Mouse (Mus musculus) mammary gland, adult 2 months (tissue): ENCODE measurements around the gene Clcn1. TPM values are rescaled to one million over a fixed set of nuclear protein-coding genes. Genes with fewer than 3 reads are reported as not detected.

Source experiments
- polyA plus RNA-seq: library from polyadenylated mRNA; depleted of rRNA; stranded (reverse); fragments of >200 nt; gene quantifications from 2 replicates; pipeline ENCODE4 v1.2.3, GENCODE M21; 2012; ENCODE audit warnings: low replicate concordance; rRNA removed

The Clcn1 gene
- 0.06 and 36.3 TPM in 2 replicates for polyA plus RNA-seq

DNA sequence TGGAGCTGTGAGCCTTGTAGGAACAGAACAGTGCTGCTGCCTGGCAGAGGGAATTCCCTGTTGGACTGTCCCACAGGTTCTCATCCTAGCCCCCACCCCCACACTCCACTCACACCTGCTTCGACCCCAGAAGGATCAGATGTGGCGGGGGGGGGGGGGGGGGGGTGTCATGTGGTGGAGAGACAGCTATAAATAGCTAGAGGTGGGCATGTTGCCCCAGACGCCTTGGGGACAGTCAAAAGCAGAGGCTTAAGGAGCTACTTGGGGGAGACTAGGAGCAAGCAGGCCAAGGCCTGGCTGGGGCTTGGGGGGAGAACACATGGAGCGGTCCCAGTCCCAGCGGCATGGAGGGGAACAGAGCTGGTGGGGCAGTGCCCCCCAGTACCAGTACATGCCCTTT is at the start of gene Clcn1:
Gene Clcn1 (plus strand): TSS at position 238 of the 400 bp plus-strand sequence.

DNA sequence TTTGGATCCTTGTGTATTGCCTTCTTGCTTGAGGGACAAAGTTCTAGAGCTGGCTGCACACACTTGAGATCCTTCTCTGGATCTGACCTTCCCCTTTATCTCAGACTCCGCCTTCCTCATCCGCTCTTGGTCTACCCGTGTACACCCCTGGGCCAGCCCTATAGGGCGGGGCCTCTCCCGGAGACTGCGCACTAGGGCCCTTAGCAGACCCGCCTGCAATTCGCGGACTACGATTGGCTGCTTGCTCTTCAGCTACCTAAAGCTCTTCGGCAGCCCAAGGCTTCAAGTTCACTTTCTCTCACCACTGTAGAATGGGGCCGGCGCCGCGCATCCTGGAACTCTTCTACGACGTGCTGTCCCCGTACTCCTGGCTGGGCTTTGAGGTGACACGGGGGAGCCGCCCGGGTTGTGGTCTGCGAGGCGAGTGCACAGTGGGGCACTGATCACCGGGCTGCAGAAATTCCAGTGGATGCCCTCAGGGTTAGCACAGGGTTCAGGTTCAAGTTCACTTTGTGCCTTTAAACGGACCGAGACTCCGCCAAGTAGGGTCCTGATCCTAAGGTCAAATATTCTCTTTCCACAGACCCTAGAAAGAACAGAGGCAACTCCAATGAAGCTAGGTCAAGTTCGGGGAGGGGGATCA is 40.7 kb upstream of the Clcn1 start, which contains the start of gene Gstk1:
Gene Gstk1 (plus strand): TSS at position 225 of the 643 bp plus-strand sequence.

DNA sequence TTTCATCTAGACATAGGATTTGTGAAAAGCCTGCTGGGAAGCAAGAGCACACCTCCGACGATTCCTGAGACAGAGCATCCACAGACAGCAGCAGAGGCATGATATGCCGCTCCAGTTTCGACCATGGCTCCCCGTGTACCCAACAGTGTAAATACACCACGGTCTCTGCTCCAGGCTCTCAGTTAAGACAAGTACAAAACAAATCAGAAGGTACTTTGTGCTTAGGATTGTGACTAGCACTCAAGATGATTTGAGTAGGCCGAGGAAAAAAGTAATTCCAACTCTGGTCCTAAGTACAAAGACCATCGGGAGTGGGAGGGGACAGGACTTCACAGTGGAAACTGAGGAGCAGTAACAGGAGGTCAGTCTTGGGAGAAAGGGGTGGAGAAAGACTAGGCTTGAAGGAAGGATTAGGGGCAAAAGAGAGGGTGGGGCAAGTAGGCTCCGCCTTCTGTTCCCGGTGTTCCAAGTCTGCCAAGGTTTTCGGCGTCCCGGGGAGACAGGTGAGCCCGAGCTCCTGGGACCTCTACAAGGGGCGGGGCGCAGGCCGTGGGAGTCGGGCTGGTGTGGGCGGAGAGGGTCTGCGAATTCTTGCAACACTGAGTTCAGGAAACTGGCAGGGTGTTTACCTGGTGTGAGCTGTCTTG is 24.8 kb upstream of the Clcn1 start, which contains the start of gene Tmem139:
Gene Tmem139 (plus strand): TSS at position 447 of the 647 bp plus-strand sequence.

DNA sequence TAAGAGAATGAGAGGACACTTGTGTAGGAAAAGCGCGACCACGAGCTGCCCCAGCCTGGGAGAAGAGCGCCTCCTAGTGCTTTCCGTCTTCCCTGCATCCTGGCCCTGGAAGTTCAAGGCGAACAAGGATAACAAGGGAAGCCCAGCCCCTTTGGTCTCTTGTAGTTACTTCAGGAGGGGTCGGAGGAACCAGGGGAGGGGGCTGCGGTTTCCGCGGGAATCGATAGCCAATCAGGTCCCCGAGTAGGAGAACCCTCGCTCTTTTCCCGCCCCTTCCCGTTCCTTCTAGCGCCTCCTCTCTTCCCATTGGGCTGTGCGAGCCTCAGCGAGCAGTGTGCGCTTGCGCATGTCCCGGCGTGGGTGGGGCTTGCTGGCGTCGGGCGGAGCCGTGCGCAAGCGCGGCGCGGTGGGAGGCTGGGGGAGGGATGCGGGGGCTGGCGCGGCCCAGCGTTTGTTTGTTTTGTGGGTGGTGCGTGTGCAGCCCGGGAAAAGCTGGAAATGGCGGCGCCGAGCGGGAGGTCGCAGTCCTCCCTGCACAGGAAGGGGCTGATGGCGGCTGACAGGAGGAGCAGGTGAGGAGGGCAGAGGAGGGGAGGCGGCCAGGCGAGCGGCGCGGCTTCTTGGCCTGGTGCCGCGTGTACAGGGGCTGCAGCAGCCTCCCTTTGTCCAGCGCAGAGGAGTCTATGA is 21.7 kb upstream of the Clcn1 start, which contains the start of gene Casp2:
Gene Casp2 (plus strand): TSS at position 360 of the 687 bp plus-strand sequence.

DNA sequence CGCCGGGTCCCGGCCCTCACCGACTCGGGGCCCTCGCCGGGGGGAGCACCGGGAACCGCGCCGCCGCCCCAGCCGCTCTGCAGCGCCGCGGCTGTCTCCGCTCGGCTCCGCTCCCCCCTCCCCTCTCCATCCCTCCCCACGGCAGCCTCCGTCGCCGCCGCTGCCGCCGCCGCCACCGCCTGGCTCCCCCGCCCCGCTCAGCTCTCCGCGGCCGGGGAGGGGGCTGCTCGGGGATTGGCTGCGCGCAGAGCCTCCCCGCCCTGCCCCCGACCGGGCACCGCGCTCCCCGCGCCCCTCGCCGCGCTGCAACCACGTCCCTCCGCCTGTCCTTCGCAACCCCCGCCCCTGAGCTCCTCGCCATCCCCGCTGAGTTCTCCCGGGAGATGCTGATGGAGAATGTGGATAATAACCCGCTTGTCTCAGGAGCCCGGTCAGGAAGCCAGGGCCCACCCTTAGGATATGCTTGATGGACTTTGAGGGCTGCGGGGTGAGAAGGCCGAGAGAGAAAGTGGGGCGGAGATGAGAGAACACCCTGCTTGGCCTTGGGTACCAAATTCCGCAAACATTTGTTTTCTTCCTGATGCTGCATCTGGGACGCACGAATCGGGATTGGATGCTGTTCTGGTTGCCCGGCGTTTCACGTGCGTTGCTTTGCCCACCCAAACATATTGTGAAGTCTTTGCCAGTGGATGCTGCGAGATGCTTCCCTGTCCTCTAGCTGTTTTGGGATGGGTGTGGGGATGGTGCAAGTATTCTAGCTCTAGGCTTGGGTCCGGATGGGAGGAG is 38.2 kb downstream of the Clcn1 start, which contains the start of gene Fam131b:
Gene Fam131b (minus strand): TSS at position 162 of the 786 bp plus-strand sequence.

DNA sequence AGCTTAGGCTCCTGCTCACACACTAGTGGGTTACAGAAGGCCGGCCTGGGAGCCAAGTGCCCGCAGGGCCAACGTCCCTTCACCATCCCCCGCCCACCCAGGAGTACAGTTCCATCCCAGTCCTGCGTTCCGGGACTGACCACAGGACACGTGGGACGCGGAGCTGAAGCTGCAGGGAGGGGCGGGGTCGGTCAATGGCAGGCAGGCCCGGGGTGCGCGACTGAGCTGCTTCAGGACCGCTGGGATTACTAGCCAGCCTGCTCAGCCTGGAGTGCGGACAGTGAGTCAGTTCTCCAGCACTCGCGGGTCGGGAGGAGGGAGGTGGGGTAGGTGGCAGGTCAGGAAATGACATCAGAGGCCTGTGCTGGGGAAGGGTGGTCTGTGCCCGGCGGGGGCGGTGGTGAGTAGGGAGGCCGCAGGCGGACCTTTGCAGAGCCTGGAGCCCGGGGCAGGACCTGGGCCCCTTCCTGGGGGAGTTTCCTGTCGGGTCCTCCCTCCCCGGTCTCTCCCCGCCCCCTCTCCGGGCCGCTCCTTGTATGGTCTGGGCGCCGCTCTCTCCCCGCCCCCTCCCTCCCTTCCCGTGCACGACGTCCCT is 63.0 kb downstream of the Clcn1 start, which contains the start of gene Zyx:
Gene Zyx (plus strand): TSS at position 205 of the 595 bp plus-strand sequence.

Other genes starting within 250 kb of the Clcn1 start
- not detected in 2 replicates for gene Sva, start 248.3 kb upstream of the Clcn1 start, polyA plus RNA-seq
- gene Tas2r139, start 145.7 kb upstream of the Clcn1 start, polyA plus RNA-seq = not detected in 2 replicates
- gene Tas2r144, start 71.4 kb upstream of the Clcn1 start, polyA plus RNA-seq = not detected in 2 replicates
- gene Gstk1, start 40.8 kb upstream of the Clcn1 start, polyA plus RNA-seq = 25.0 and 51.9 TPM in 2 replicates
- 1.0 and 1.8 TPM in 2 replicates for gene Tmem139, start 24.7 kb upstream of the Clcn1 start, polyA plus RNA-seq
- gene Casp2, start 21.7 kb upstream of the Clcn1 start, polyA plus RNA-seq = 20.5 and 41.7 TPM in 2 replicates
- gene Fam131b, start 38.0 kb downstream of the Clcn1 start, polyA plus RNA-seq = 1.4 and 2.5 TPM in 2 replicates
- gene Zyx, start 62.9 kb downstream of the Clcn1 start, polyA plus RNA-seq = 172 and 228 TPM in 2 replicates
- gene Epha1, start 86.6 kb downstream of the Clcn1 start, polyA plus RNA-seq = 3.9 and 4.6 TPM in 2 replicates
- gene Tas2r143, start 113.6 kb downstream of the Clcn1 start, polyA plus RNA-seq = 0.37 and 0.65 TPM in 2 replicates
- 0.20 and 0.22 TPM in 2 replicates for gene Tas2r135, start 118.7 kb downstream of the Clcn1 start, polyA plus RNA-seq
- gene Tas2r126, start 147.8 kb downstream of the Clcn1 start, polyA plus RNA-seq = not detected in 2 replicates
- gene Olfr458, start 178.5 kb downstream of the Clcn1 start, polyA plus RNA-seq = not detected in 2 replicates
- not detected in 2 replicates for gene Olfr457, start 189.7 kb downstream of the Clcn1 start, polyA plus RNA-seq
- gene Olfr456, start 200.5 kb downstream of the Clcn1 start, polyA plus RNA-seq = not detected in 2 replicates